Mouse (Mus musculus) v-Abl transformed pro-B cells (cell line): ENCODE measurements around the gene A230072I06Rik.

Experiments used
- in situ Hi-C, 2 experiments: fragments of 400-800 bp; cut with MboI; formaldehyde crosslinking; loops; one replicate each; pipeline ENCODE4 v1.15.1; 2025; ENCODE audit not compliant: unreplicated experiment in 2 of 2

A230072I06Rik gene

DNA sequence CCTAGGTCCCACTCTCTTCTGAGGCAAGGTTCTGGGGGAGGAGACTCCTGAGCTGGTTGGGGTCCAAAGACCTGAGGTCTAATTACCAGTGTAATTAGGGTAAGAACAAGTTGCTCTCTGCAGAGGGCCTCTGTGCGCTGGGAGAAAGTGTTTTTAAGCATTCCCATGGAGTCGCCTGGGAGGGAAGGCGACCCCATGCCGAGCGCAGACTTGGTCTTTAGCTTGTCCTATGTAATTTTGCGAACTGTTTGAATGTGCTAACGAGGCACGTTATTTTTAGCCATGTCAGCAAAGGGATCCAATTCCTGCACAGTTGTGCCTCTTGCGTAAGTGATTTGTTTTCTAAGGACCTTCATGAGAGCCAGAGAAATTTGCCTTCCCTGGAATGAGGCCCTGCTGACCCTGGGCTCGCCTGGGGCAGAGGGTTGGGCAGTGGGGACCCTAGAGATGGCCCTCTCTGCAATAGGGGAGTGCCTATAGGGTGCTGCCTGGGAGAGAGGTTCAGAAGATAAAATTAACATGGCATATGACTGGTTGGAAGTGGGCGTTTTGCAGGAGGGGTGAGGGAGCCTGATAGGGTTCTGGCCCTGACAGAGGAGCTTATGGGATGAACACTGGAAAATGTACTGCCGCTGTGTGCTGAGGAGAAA, at the start of gene A230072I06Rik:
A230072I06Rik (plus strand) TSS at position 157 of the 650 bp plus-strand sequence.
- in situ Hi-C loops = no loop called here

DNA sequence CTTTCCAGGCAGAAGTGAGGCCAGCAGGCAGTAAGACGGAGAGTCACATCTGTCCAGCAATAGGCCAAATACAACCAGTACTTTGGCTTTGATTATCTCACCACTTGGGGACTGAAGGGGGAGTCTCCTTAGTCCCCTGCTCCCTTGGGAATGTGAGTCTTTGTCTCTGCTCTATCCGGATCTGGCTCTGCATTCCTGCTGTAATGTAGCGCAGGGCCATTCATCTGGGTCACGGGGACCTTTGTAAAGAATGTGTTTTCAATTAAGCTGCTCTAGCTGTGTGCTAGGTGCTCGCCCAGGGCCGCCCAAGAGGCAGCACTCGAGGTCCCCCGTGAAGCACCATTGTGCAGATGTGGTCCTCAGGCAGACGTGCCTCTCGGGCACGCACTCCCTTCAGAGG, 44.6 kb upstream of the A230072I06Rik start:
- in situ Hi-C loops = no loop called here

DNA sequence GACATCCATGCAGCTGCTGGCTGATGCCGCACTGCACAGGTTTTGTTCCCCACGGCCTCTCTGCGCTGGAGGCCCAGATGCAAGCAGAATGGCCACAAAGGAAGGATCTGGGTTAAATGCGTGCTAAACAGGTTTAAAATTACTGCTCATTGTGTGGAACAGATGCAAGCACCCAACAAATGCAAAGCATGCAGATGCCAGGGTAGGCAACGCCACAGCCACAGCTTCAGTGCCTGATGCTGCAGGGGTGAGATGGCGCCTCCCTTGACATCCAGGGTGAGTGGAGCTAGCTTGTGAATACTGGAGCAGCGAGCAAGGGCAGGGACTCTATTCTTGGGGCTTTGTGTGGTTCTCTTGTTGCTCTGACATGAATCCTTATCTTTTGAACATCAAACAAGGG, 39.8 kb upstream of the A230072I06Rik start:
- in situ Hi-C loops = no loop called here

DNA sequence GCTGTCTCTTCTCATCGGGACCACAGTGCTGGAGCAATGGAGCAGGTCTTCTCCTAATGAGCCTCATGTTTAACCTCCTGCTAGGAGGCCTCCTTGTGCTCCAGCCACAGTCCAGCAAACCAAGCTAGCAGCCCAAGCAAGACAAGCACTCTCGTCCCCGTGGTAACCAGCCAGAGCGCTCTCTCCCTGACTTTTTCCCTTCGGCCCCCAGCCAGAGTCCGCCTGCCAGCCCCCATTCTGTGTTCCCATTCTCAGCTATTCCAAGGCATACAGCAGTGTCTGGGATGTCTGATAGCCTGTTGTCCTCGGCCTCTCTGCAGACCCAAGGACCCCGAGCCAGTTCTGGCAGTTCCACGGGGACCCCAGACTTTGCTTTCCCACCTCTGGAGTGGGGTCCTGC, 38.5 kb upstream of the A230072I06Rik start:
- in situ Hi-C loops = no loop called here

DNA sequence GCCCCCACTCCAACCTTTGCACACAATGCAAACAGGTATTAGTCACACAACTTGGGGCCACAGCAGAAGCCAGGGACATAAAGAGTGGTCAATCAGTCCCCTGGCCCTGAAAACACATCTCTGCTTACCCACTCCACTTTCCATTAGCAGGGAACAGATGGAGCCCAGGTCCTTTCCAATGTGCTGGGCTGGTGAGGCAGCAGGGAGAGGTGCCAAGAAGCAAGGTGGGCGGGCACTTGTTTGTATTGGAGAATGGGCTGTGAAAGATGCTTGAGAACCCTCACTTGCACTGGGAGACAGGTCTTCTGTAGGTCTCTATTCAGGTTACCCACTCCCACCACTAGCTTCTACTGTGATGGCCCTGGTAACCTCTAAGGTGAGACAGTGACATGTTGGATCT, 34.9 kb upstream of the A230072I06Rik start:
- in situ Hi-C loops = no loop called here

DNA sequence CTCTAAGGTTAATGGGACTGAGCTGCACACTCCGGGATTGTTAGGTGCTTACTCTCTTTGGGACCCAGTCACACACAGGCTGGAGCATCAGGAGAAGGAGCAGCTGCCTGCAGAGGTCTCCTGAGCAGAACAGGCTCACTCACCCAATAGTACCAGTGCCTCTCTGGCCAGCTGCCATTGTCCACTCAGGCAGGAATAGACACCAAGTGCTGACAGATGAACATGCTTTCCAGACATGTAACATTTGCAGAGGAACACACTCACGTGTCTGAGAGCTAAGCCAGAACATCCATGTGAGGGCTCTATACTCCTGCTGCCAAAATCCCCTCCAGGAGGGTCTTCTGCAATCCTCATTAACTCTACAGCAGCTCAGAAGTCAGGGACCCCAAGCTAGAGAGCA, 18.7 kb upstream of the A230072I06Rik start:
- in situ Hi-C loops = no loop called here

DNA sequence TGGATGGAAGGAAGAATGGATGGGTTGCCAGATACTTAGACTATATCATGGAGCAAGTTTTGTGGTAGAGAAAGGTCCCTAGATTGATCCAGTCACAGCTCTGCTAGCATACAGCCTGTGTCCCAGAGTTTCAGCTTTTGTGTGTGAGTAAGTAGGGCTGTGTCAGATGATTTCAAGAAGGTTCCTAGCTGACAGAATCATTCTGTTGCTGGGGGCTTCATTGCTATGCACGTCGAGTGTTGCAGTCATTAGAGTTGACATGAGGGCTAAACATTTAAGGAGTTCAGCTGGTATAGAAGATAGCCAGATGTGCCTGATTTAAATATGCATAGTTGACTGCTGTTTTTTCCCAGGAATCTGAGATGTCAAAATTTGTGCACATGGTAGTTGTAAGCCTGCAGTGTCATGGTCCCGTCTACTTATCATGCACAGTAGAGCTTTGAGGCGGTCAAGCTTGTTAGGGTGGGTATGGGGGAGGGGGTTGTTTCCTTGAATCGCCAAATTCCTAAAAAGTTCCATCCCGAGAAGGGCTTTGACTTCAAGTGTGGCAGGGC, 18.1 kb upstream of the A230072I06Rik start:
- in situ Hi-C loops = no loop called here

DNA sequence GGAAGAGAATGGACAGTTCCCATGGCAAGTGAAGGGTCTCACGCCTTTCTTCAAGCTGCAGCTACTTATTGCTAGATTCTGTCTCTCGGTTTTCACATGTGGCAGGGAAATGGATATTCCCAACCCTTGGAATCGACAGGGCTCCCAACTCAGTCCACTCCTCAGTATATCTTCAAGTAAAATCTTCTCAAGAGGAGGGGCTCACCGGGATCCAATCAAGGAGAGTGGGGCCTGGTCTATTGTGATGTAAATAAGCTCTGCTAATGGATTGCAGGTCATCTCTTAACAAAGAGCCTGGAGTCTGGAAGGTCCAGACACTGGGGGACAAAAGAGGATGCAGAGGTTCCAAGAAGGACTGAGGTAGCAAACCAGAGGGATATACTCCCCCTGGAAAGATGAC, 17.1 kb upstream of the A230072I06Rik start:
- in situ Hi-C loops = no loop called here

DNA sequence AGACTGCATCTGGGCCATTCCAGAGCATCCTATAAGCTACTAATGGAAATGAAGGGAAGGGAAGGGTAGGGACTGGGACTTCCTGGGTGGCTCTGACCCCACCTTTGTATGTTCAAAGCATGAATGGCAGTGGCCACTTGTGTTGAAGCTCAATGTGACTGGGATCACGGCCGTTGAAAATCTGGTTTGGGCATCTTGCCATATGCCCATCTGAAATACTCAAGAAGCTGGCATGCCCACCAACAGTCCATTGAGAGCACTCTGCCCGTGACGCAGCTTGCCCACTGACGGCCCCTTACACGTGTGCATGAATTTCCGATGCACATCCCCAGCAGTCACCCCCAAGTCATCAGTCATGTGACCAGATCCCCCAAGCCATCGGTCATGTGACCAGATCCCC, 13.6 kb upstream of the A230072I06Rik start:
- in situ Hi-C loops = no loop called here

DNA sequence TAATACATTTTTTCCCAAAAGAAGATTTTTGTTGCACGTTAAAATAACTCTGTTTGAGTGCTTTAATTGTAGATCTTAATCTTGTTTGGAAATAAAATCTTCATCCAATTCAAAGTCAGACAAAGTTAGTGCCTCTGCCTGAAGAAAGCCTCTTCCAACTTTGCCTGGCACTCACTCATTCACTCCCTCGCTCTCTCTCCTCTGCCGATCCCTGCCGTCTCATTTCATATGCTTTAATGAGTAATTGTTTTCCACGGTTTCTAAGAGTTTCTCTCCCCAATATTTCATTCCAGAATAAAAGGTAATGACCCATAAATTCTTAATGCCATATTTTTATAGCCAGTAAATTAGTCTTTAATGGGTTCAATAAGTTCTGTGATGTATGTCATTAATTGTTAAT, 10.8 kb upstream of the A230072I06Rik start:
- in situ Hi-C loops = no loop called here

DNA sequence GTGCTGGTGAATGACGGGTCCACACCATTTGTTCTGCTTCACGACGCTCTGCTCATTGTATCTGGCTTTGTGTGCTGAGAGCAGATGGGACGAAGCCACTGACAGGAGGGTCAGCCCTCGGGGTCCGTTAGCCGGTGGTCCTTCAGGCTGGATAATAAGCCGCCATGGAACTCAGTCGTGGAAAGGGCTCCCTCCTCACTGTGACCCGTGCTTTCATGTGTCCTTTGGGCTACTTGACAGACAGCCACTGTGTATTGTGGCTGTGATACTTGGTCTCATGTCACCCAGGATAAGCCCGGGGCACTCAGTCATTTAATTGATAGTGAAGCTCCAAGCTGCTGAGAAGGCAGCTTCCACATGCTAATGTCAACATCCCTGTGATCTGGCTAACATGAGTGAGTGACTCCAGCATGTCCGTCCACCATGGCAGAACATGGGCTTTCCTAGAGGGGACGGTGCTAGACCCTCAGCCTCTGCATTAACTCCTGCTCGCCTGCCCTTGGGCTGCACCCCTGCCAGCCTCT, 10.3 kb upstream of the A230072I06Rik start:
- in situ Hi-C loops = no loop called here

DNA sequence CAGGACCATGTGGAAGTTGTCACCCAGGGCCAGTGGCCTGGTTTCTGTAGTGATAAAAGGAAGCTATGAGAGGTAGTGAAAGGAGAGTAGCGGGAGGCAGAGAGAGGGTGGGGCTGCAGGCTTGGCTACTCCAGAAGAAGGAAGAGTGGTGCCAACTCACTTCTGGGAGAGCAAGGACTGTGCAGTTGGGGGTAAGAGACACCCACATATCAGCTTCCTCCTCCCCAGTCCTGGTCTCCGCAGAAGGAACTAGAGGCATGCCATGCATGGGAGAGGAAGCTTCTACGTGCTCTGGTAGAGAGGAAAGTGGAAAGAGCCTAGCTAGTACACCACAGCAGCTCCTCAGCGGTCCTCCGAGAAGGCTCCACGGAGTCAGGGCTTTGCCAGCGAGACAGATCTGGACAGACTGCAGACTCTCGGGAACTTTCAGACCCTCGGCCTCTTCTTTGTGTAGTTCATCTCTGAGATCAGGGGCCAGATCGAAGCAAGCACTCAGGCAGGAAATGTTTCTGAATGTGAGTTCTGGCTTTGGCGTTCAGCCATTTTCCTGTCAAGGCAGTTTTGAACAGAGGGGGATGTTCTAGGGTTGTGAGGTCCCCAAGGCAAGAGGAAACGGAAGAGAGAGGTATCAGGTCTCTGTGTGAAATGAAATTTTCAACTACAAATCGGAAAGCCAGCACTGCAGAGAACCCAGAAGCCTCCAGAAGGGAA, 1.0 kb downstream of the A230072I06Rik start:
- in situ Hi-C loops = no loop called here

DNA sequence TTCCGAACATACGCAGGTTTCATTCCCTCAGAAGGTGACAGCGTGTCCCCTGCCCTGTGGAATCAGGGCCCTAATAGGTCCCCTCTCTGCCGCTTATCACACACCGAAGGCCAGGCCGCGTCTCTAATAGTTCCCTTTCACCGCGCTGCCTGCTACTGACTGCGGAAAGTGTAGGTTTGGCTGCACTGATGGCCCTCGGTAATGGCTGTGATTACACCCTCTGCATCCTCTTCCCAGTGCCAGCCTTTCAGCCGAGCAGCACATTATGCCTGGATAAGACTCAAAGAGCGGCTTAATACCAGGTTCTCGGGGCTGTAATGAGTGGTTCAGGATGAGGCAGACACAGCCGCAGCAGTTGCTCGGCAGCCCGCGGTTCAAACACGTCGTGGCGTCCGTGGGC, 3.5 kb downstream of the A230072I06Rik start:
- in situ Hi-C loops = no loop called here

DNA sequence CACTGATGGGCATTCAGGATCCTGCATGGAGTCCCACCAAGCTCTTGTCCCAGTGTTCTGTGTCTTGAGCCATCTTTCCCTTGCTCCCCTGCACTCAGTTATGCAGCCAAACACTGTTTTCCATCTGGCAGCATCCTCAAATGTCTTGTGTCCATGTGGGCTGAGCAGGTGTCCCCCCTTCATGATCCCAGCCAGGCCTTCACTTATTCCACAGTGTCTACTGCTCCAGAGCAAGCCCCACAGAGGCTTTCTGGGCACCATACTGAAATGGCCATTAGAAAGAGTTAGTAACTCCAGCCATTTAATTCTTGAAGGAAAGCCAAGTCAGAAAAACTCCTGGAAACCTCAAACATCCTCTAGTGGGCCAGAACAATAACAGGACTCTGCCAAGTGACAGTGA, 11.9 kb downstream of the A230072I06Rik start:
- in situ Hi-C loops = no loop called here

DNA sequence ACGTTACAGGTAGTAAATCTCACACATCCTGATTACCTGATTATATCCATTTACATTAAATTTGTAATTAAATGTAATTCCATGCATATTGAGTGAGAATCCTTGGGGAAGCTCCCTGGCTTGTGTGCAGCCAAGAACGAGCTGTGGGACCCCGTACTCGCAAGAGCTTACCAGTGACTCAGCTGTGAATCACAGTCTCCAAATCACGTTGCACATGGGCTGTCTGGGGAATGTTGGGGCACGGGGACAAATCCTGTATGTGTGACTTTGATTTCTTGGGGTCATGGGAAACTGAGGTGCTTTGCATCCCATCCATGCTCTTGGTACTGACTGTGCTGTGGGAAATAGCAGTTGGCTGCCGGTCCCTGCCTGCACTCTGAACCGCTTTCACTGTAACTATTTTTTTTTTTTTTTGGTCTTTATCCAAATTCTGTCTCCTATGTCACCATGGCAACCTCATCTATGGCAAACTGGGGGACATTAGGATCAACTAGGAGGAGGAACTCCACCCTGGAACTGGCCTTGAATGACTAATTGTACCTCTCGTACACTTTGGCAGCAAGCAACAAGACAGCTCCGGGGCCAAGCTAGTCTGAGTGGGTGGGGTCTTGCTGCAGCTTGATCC, 19.8 kb downstream of the A230072I06Rik start:
- in situ Hi-C loops = no loop called here

DNA sequence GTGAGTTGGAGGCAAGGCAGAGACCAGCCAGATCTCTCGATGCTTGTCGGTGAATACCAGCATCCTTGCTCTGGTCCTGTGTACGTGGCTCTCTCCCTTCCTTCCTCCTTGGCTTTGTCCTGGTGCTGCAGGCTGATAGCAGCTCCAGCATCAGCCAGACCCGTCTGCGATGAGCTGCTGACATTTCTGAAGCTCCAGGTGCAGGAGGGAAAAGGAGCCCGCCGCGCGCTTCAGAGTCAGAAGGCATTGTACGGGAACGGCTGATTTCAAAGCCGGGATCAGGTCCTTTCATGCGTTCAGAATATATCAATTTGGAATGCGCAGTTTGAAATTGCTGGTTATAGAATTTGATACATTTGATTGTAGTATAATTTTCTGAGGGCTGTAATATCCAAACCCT, 23.4 kb downstream of the A230072I06Rik start:
- in situ Hi-C loops = no loop called here

DNA sequence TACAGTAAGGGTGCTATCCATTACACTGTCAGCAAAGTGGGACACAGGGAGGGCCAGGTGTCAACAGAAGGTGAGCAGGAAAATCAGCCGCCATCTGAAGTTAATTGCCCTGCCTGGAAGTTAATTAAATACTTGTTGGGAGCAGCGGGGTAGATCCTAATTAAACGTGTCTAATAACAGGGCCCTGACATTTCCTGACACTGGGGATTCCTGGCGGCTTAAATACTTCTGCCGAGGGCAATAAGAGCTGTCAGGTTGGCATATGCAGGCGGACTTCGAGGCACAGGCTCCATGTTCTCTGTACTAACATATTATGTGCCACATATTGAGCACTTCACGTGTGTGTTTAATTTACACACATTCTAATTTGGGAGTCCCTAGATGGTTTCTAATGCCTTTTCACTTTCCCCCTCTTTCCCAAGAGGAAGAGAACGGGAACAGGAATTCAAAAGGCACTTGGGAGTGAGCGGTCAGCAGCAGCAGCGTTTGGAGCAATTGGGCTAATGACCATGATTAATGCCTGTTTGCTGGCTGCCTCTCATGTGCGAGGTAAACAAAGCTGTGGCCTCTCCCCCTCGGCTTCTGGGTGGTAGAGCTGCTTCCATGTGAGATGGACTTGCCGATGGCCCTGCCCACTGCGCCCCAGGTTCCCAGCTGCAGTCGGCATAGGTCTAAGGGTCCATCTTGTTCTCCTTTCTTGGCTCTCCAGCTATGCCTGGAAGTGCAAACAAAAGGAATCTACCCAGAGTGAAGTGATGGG, 34.5 kb downstream of the A230072I06Rik start:
- in situ Hi-C loops = no loop called here

DNA sequence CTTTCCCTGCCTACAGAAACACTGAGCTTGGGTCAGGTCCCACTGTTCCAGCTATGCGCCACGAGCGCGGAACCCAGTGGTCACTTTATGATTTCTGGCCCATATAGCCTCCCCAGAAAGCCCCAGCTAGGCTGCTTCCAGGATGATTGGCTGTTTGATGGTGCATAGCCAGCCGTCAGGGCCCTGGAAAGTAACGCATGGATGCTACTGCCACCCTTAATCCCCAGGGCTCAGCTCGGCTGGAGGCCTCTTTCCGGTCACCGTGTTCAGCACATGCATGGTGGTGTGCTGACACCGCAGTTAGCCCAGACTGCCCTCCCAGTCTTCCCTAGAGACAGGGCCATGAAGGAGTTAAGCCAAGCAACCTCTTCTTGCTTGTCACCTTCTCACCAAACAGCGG, 35.6 kb downstream of the A230072I06Rik start:
- in situ Hi-C loops = no loop called here

DNA sequence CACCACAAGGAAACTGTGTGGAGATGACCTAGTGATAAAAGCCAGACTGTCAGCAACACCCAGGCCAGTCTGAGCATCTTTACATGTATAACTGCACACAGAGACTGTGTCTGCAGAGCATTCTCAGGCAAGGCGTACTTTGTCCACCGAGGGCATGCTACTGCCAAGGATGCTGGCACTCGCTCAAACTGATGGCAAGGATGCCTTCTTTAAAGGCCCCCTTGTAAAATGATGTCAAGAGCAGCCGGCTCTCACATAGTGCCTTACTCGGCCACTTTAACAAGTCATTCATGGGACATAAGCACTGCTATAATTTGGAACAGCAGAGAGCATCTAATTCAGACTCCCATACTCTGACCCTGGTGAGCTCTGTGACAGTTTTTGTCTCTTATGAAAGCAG, 36.6 kb downstream of the A230072I06Rik start:
- in situ Hi-C loops = no loop called here

DNA sequence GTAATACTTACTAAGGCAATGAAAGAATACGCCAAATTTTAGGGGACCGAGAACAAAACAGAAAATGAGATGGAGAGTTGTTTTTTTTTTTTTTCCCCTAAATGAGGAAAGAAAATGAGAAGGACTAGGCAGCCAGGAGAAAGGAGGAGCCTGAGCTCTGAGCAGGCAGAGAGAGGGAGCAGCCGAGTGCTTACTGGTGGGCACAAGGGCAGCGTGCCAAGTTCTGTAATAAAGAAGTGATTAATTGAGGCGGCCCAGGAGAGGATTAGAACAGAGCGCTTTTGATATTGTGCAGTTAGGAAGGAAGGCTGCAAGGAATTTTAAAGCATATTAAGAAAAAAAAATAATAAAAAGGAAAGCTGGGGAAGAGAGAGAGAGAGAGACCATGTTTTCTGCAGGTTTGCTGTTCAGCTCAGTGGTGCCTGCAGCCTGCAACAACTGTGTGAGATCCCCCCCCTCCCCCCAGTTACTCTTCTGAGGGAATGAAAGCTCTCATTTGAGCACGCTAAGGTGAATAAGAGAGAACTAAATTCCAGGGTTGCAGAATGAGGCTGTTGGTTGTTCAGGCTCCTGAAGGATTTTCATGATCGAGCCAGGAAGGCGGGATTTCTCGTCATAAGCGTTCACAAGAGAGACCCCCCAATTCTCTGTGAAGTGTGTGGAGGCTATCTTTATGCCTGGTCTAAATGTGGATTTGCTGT, 41.3 kb downstream of the A230072I06Rik start:
- in situ Hi-C loops = no loop called here
